12 mouse cellular contexts compared by ENCODE assay signal in the genomic region with DNA sequence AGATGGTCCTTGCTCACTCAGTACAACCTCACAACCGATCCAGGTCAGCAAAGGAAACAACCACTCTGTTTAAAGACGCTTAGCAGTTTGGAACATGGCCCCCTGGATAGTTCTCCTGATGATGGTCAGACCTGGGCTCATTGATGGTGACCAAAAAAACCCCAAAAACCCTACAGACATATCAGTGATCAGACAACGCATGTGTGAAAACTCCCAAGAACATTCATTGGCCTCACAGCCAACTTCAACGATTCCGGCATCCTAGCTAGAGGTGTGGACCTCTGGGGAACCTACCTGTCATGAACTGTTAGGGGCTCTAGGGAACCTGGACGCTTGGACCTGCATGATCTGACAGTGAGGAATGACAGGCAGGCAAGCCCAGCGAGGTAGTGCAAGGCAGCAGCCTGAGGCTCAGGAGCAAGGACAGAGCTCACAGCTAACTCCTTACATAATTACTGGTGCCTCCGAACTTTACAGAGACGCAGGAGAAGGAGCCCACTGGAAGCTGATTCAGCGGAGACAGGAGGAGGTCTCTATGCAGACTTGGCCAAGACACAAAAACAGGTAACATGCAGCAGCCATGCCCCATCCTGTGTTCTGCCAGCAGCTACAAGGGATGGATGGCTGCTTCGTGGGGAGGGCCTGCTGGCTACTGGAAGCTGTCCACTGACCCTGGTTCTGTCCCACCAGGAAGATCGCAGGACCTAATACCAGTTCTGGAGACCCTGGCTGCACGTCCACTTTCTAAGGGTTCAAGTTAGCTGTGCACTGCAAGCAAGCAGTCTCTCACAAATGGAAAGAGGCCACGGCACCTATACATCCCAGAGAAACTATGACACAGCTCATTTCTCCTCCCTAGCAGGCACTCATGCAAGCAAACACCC. TPM values are rescaled to one million over a fixed set of nuclear protein-coding genes. Genes with fewer than 3 reads are reported as not detected.
A peak's percentile ranks its signal among the peaks of the same experiment; 100 is the strongest.
DNase-seq lines count a peak whose midpoint lies in the region; ATAC-seq and TF ChIP-seq lines count a peak whose summit lies in the region.
"Had no signal": no experiment of that assay in that cellular context is flagged by ENCODE, and none has a peak within 500 bp of the region (broad histone marks: within the 10 kb centered on the region; RNA-seq: fewer than 3 reads in every experiment).

No protein-coding gene starts in this region.

- H3K36me3 ChIP-seq in forebrain, postnatal 0 days (ENCODE audit: insufficient read depth): no peaks in the 10 kb centered on the region
- H3K36me3 ChIP-seq in midbrain, embryonic 14.5 days (ENCODE audit: control insufficient read depth, insufficient read depth, low read length): no peaks in the 10 kb centered on the region
- H3K36me3 ChIP-seq: embryonic facial prominence, embryonic 13.5 days had no signal

- H3K4me2 ChIP-seq in forebrain, postnatal 0 days (ENCODE audit: low read depth): peak overlapping the region; percentile 78
- peak overlapping the region; percentile 88 for H3K4me2 ChIP-seq in midbrain, embryonic 14.5 days (ENCODE audit: low read length)

- peak overlapping the region; percentile 68 for H3K4me3 ChIP-seq in forebrain, postnatal 0 days (ENCODE audit: low read depth, low read length)
- peak overlapping the region; percentile 77 for H3K4me3 ChIP-seq in midbrain, embryonic 14.5 days (replicated peaks; ENCODE audit: low read depth, low read length)

- H3K27ac ChIP-seq in forebrain, postnatal 0 days (ENCODE audit: low read depth, low read length): peak overlapping the region; percentile 98
- peak overlapping the region; percentile 96 for H3K27ac ChIP-seq in midbrain, embryonic 14.5 days (replicated peaks; ENCODE audit: low read depth, low read length)
- H3K27ac ChIP-seq: embryonic facial prominence, embryonic 13.5 days had no signal

- no peaks in the 10 kb centered on the region for H3K9me3 ChIP-seq in forebrain, postnatal 0 days (ENCODE audit: low read length)
- no peaks in the 10 kb centered on the region for H3K9me3 ChIP-seq in midbrain, embryonic 14.5 days (ENCODE audit: control insufficient read depth, low read length)
- H3K9me3 ChIP-seq: embryonic facial prominence, embryonic 13.5 days had no signal

- no peaks in the 10 kb centered on the region for H3K27me3 ChIP-seq in forebrain, postnatal 0 days (ENCODE audit: insufficient read depth, low read length)
- H3K27me3 ChIP-seq in midbrain, embryonic 14.5 days (ENCODE audit: control insufficient read depth, insufficient read depth, low read length): no peaks in the 10 kb centered on the region

- H3K9ac ChIP-seq in forebrain, postnatal 0 days: peak overlapping the region; percentile 91
- peak overlapping the region; percentile 91 for H3K9ac ChIP-seq in midbrain, embryonic 14.5 days (replicated peaks; ENCODE audit: low read length)
- H3K9ac ChIP-seq: embryonic facial prominence, embryonic 13.5 days; lung, embryonic 14.5 days had no signal

- peak; percentile 22; the same call in 1 of the 2 replicates for ATAC-seq in frontal cortex, adult (ENCODE audit: low TSS enrichment)
- no peak for ATAC-seq in forebrain, postnatal 0 days
- no peak for ATAC-seq in midbrain, embryonic 14.5 days (ENCODE audit: low FRiP score, low TSS enrichment)
- no peak for ATAC-seq in megakaryocyte progenitor cell, adult 5-6 weeks (replicated peaks; ENCODE audit: poor library complexity)

- 77% methylated on average over 14 of the region's 14 CpGs for WGBS in forebrain, postnatal 0 days
- WGBS in midbrain, embryonic 14.5 days: 78% methylated on average over 14 of the region's 14 CpGs

- TF ChIP-seq CTCF in forebrain, postnatal 0 days (IDR thresholded peaks at IDR 0.05; ENCODE audit: low read depth): no peak

- H3K4me1 ChIP-seq in forebrain, postnatal 0 days (ENCODE audit: insufficient read depth): peaks cover 14% of the 10 kb centered on the region
- peaks cover 17% of the 10 kb centered on the region for H3K4me1 ChIP-seq in midbrain, embryonic 14.5 days (ENCODE audit: control insufficient read depth, insufficient read depth, low read length)

- DNase-seq in frontal cortex, postnatal 25 days (ENCODE audit: low spot score in 2 of 2): no peak
- peak; percentile 59 for DNase-seq in cerebellum, adult 8-10 months
- DNase-seq in forebrain, postnatal 0 days: no peak
- no peak for DNase-seq in midbrain, embryonic 14.5 days
- DNase-seq in gastrocnemius, adult 18-20 months (ENCODE audit: low spot score): no peak
- no peak for DNase-seq in adrenal gland, postnatal 14 days
- DNase-seq: adrenal gland, postnatal 36 days; lung, embryonic 14.5 days had no signal

RNA-seq across cellular contexts. Expression of a gene that starts 17.5 kb away (rescaled TPM):
- 92.5 and 108 TPM in 2 replicates for total RNA-seq in forebrain, postnatal 0 days (2014; rRNA removed)
- 98.9 and 103 TPM in 2 replicates for polyA plus RNA-seq in forebrain, postnatal 0 days (2015; fragmentation: Nextera tagmentation; extraction: Ambion mirVana)
- 65.4 and 68.5 TPM in 2 replicates for polyA plus RNA-seq in midbrain, embryonic 14.5 days (2014; fragmentation: Nextera tagmentation; extraction: Ambion mirVana)
- total RNA-seq in megakaryocyte progenitor cell, adult 5-6 weeks (2015): not detected in 2 replicates
- total RNA-seq in megakaryocyte progenitor cell, adult 5-6 weeks (2017): not detected in 2 replicates
- total RNA-seq in gastrocnemius, adult 18-20 months (2021): 1 to 10 TPM; 3.1 to 3.8 TPM
- total RNA-seq in adrenal gland, postnatal 14 days (2021): 5.7 and 6.8 TPM in 2 replicates

RNA-seq across cellular contexts. Expression of a gene that starts 54.3 kb away (rescaled TPM):
- 6.1 and 7.1 TPM in 2 replicates for total RNA-seq in forebrain, postnatal 0 days (2014; rRNA removed)
- polyA plus RNA-seq in forebrain, postnatal 0 days (2015; fragmentation: Nextera tagmentation; extraction: Ambion mirVana): 3.8 and 5.1 TPM in 2 replicates
- polyA plus RNA-seq in midbrain, embryonic 14.5 days (2014; fragmentation: Nextera tagmentation; extraction: Ambion mirVana): 0.19 TPM in 1 of 2 replicates, not detected in the other
- total RNA-seq in megakaryocyte progenitor cell, adult 5-6 weeks (2015): not detected in 2 replicates
- 0.14 TPM in 1 of 2 replicates, not detected in the other for total RNA-seq in megakaryocyte progenitor cell, adult 5-6 weeks (2017)
- total RNA-seq in gastrocnemius, adult 18-20 months (2021): under 1 TPM; 0.50 to 0.81 TPM
- 0.11 and 0.19 TPM in 2 replicates for total RNA-seq in adrenal gland, postnatal 14 days (2021)
- polyA plus RNA-seq: embryonic facial prominence, embryonic 13.5 days; lung, embryonic 14.5 days; stomach, embryonic 14.5 days had no signal

Comparison
In these comparisons a context has a peak if more than half of its experiments do, and no peak if none do; other contexts are left out.
1. RNA of a gene that starts 17.5 kb away (total RNA-seq): 92.5 to 108 TPM in forebrain, postnatal 0 days; 5.7 to 6.8 TPM in adrenal gland, postnatal 14 days, 3.1 to 3.8 TPM in gastrocnemius, adult 18-20 months and not detected in megakaryocyte progenitor cell, adult 5-6 weeks; every median in the first group is over 10 times any median in the second.